Mouse (Mus musculus) myocyte (in vitro differentiated cells): ENCODE measurements around the gene Ipcef1. TPM values are rescaled to one million over a fixed set of nuclear protein-coding genes. Genes with fewer than 3 reads are reported as not detected.

Experiments
- H3K27me3 ChIP-seq: one replicate; pipeline ENCODE4 v1.6.1; 2011; ENCODE audit not compliant: control insufficient read depth, insufficient read depth, insufficient read length
- H3K36me3 ChIP-seq: one replicate; pipeline ENCODE4 v1.6.1; 2011; ENCODE audit not compliant: control insufficient read depth, insufficient read depth
- H3K4me2 ChIP-seq: one replicate; pipeline ENCODE4 v1.6.1; 2011; ENCODE audit warnings: low read depth, control low read depth
- H3K4me3 ChIP-seq: one replicate; pipeline ENCODE4 v1.5.1; 2011; ENCODE audit warnings: mild to moderate bottlenecking, control low read depth, moderate library complexity
- H3K79me2 ChIP-seq: one replicate; pipeline ENCODE4 v1.6.1; 2011; ENCODE audit not compliant: control insufficient read depth, insufficient read depth
- H3ac ChIP-seq: one replicate; pipeline ENCODE4 v1.6.1; 2011; ENCODE audit not compliant: control insufficient read depth, insufficient read length
- CEBPB ChIP-seq: IDR thresholded peaks from 2 replicates; pipeline ENCODE4 v1.6.1; 2011; ENCODE audit warnings: mild to moderate bottlenecking, moderate library complexity; ENCODE audit not compliant: poor library complexity, insufficient read depth, severe bottlenecking
- E2F4 ChIP-seq: IDR thresholded peaks from one replicate; pipeline ENCODE4 v1.6.1; 2011; ENCODE audit warnings: mild to moderate bottlenecking, control low read depth, moderate library complexity; ENCODE audit not compliant: insufficient read depth
- MAX ChIP-seq: IDR thresholded peaks from one replicate; pipeline ENCODE4 v1.6.1; 2011; ENCODE audit warnings: low read depth, mild to moderate bottlenecking, control low read depth
- MYOD1 ChIP-seq, 3 experiments: IDR thresholded peaks; one replicate each; pipeline ENCODE4 v1.6.1; 2011; ENCODE audit warnings: control low read depth in 2 of 3, low read depth in 2 of 3, mild to moderate bottlenecking in 2 of 3, moderate library complexity in 1 of 3; ENCODE audit not compliant: insufficient read length in 2 of 3, control insufficient read depth in 1 of 3
- MYOG ChIP-seq, 3 experiments: IDR thresholded peaks; one replicate each; pipeline ENCODE4 v1.6.1; 2011; ENCODE audit warnings: control low read depth in 2 of 3, low read depth in 2 of 3, mild to moderate bottlenecking in 2 of 3; ENCODE audit not compliant: insufficient read length in 2 of 3, control insufficient read depth in 1 of 3, insufficient read depth in 1 of 3
- POLR2A ChIP-seq: IDR thresholded peaks from one replicate; pipeline ENCODE4 v1.6.1; 2011; ENCODE audit warnings: low read depth, mild to moderate bottlenecking, control low read depth, moderate library complexity; ENCODE audit not compliant: insufficient read length
- POLR2AphosphoS2 ChIP-seq: IDR thresholded peaks from one replicate; pipeline ENCODE4 v1.6.1; 2011; ENCODE audit warnings: low read depth, control low read depth; ENCODE audit not compliant: insufficient read length
- REST ChIP-seq: IDR thresholded peaks from one replicate; pipeline ENCODE4 v1.6.1; 2011; ENCODE audit warnings: mild to moderate bottlenecking, control low read depth, moderate library complexity; ENCODE audit not compliant: insufficient read depth, insufficient read length
- SRF ChIP-seq: IDR thresholded peaks from one replicate; pipeline ENCODE4 v1.6.1; 2011; ENCODE audit warnings: low read depth; ENCODE audit not compliant: control insufficient read depth, insufficient read length
- TCF12 ChIP-seq: IDR thresholded peaks from one replicate; pipeline ENCODE4 v1.6.1; 2011; ENCODE audit warnings: mild to moderate bottlenecking, control low read depth; ENCODE audit not compliant: poor library complexity, insufficient read depth, severe bottlenecking
- TCF3 ChIP-seq: IDR thresholded peaks from one replicate; pipeline ENCODE4 v1.6.1; 2011; ENCODE audit warnings: low read depth, control low read depth; ENCODE audit not compliant: insufficient read length
- USF1 ChIP-seq: IDR thresholded peaks from one replicate; pipeline ENCODE4 v1.6.1; 2011; ENCODE audit warnings: low read depth, mild to moderate bottlenecking, control low read depth, moderate library complexity
- polyA plus RNA-seq: library from polyadenylated mRNA; unstranded; fragments of >200 nt; fragmentation: generic; extraction: Trizol; gene quantifications from one replicate; pipeline ENCODE4 v1.2.1, GENCODE M21; 2012; ENCODE audit warnings: missing spikeins

Ipcef1 gene
- polyA plus RNA-seq, 1 experiment = not detected

- Histone ChIP-seq H3K79me2 (no peaks in the 10 kb centered on the region), H3K4me3 (no peak overlapping the region)
- no peak for TF ChIP-seq MAX
- TF ChIP-seq MYOG (IDR thresholded peaks at IDR 0.05; ENCODE audit: control insufficient read depth in 1 of 3, insufficient read depth in 1 of 3, insufficient read length in 2 of 3, low read depth in 2 of 3) = no peak
- TF ChIP-seq TCF3 = no peak
- TF ChIP-seq POLR2AphosphoS2 = no peak
- TF ChIP-seq CEBPB = no peak
- TF ChIP-seq TCF12 = no peak
- no peak for TF ChIP-seq E2F4
- no peak for TF ChIP-seq POLR2A
- no peak for TF ChIP-seq SRF
- no peak for TF ChIP-seq MYOD1 (IDR thresholded peaks at IDR 0.05; ENCODE audit: control insufficient read depth in 1 of 3, insufficient read length in 2 of 3, low read depth in 2 of 3)
- TF ChIP-seq USF1 = no peak
Measured at GRCm38 (mm10) chr10:6983431-6983830, 68.8 kb downstream of the Ipcef1 start.

GRCm38 (mm10) chr10:6982751-6983151 lies 69.5 kb downstream of the Ipcef1 start:
- H3K36me3 ChIP-seq = no peaks in the 10 kb centered on the region
- TF ChIP-seq REST = no peak
- H3K27me3 ChIP-seq = no peaks in the 10 kb centered on the region
- H3K4me2 ChIP-seq = no peak overlapping the region
- no peak overlapping the region for H3K4me3 ChIP-seq
- H3K79me2 ChIP-seq = no peaks in the 10 kb centered on the region
- no peak overlapping the region for H3ac ChIP-seq

More at GRCm38 (mm10) chr10:6983431-6983830, 68.8 kb downstream of the Ipcef1 start:
- Histone ChIP-seq H3K27me3 (no peaks in the 10 kb centered on the region), H3ac (no peak overlapping the region), H3K4me2 (no peak overlapping the region), H3K36me3 (no peaks in the 10 kb centered on the region)

DNA sequence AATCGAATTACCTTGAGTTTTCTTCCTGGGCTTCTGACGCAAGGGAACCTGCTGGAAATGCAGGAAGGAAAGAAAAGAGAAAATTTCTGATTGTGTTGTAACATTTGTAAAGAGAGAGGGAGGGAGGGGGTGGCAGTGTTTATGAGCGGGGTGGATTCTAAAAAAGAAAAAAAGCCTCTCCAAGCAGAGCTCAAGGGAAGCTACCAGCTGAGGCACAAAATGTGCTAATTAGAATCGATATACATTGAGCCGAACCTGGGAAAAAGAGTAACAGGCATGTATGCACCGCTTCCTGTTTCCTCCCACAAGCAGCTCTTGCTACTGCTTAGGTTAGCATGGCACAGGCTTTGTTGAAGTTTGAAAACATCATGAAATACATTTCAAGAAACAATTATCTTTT lies 72.0 kb downstream of the Ipcef1 start:
- Histone ChIP-seq H3K4me2 (no peak overlapping the region), H3K27me3 (no peaks in the 10 kb centered on the region), H3K36me3 (no peaks in the 10 kb centered on the region), H3K79me2 (no peaks in the 10 kb centered on the region), H3K4me3 (no peak overlapping the region), H3ac (no peak overlapping the region)
- no peak for TF ChIP-seq MYOG (IDR thresholded peaks at IDR 0.05; ENCODE audit: control insufficient read depth in 1 of 3, insufficient read depth in 1 of 3, insufficient read length in 2 of 3, low read depth in 2 of 3)
- no peak for TF ChIP-seq MYOD1 (IDR thresholded peaks at IDR 0.05; ENCODE audit: control insufficient read depth in 1 of 3, insufficient read length in 2 of 3, low read depth in 2 of 3)
- TF ChIP-seq SRF = no peak
- no peak for TF ChIP-seq POLR2AphosphoS2
- no peak for TF ChIP-seq REST
- no peak for TF ChIP-seq USF1
- TF ChIP-seq TCF3 = no peak
- TF ChIP-seq E2F4 = no peak
- no peak for TF ChIP-seq CEBPB
- TF ChIP-seq POLR2A = no peak

- no peak overlapping the region for H3K4me3 ChIP-seq
- no peaks in the 10 kb centered on the region for H3K36me3 ChIP-seq
- TF ChIP-seq MAX (no peak), MYOD1 (IDR thresholded peaks at IDR 0.05; ENCODE audit: control insufficient read depth in 1 of 3, insufficient read length in 2 of 3, low read depth in 2 of 3) (no peak), REST (no peak), SRF (no peak), USF1 (no peak), POLR2A (no peak), TCF12 (no peak), CEBPB (no peak)
- no peak overlapping the region for H3K4me2 ChIP-seq
- H3ac ChIP-seq = no peak overlapping the region
- no peaks in the 10 kb centered on the region for H3K27me3 ChIP-seq
- no peaks in the 10 kb centered on the region for H3K79me2 ChIP-seq
Measured at GRCm38 (mm10) chr10:6979789-6980188, 72.5 kb downstream of the Ipcef1 start.

DNA sequence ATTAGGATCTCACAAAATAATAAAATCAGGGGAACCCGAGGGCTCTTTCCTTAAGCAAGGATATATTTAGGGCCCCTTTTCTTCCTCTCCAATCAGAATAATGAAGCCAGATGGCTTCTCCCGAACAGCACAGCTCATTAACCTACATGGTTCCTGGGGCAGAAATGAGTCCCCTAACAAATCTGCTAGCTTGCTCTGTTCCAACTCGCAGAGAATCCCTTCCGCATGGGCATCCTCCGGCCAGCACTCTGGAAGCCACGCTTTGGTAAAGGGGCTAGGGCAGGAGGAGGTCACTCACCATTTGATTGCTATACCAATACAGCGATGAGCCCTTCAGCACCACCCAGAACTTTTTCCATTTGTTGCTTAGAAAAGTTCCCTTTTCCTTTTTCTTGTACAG lies 73.1 kb downstream of the Ipcef1 start:
- TF ChIP-seq SRF (no peak), TCF12 (no peak), POLR2AphosphoS2 (no peak), MYOD1 (IDR thresholded peaks at IDR 0.05; ENCODE audit: control insufficient read depth in 1 of 3, insufficient read length in 2 of 3, low read depth in 2 of 3) (no peak), E2F4 (no peak), CEBPB (no peak), USF1 (no peak), REST (no peak), POLR2A (no peak), TCF3 (no peak), MAX (no peak), MYOG (IDR thresholded peaks at IDR 0.05; ENCODE audit: control insufficient read depth in 1 of 3, insufficient read depth in 1 of 3, insufficient read length in 2 of 3, low read depth in 2 of 3) (no peak)
- no peak overlapping the region for H3K4me2 ChIP-seq
- H3K4me3 ChIP-seq = no peak overlapping the region
- H3K36me3 ChIP-seq = no peaks in the 10 kb centered on the region
- H3K79me2 ChIP-seq = no peaks in the 10 kb centered on the region
- H3K27me3 ChIP-seq = no peaks in the 10 kb centered on the region
- H3ac ChIP-seq = no peak overlapping the region
